Mouse (Mus musculus) cortical plate, adult 2 months (tissue): ENCODE data around the gene Rab17. TPM values are rescaled to one million over a fixed set of nuclear protein-coding genes. Genes with fewer than 3 reads are reported as not detected.

Experiments used
- H3K27ac ChIP-seq: fragments of 200-500 bp; 2 replicates; pipeline ENCODE4 v1.5.1; 2012; ENCODE audit warnings: low read length, control low read depth, inconsistent platforms; ENCODE audit not compliant: insufficient read depth
- H3K4me1 ChIP-seq: fragments of 200-500 bp; 2 replicates; pipeline ENCODE4 v1.6.1; 2011; ENCODE audit warnings: low read length; ENCODE audit not compliant: control insufficient read depth, insufficient read depth
- H3K4me3 ChIP-seq: fragments of 200-500 bp; 2 replicates; pipeline ENCODE4 v1.5.1; 2011; ENCODE audit warnings: mild to moderate bottlenecking, low read length, control low read depth; ENCODE audit not compliant: insufficient read depth
- CTCF ChIP-seq: fragments of 200-500 bp; IDR thresholded peaks from 2 replicates; pipeline ENCODE4 v1.5.1; 2011; ENCODE audit warnings: mild to moderate bottlenecking, control low read depth, low read length; ENCODE audit not compliant: insufficient read depth; ENCODE audit errors: extremely low read depth
- POLR2A ChIP-seq: fragments of 200-500 bp; IDR thresholded peaks from 2 replicates; pipeline ENCODE4 v1.6.1; 2011; ENCODE audit warnings: mild to moderate bottlenecking, low read length, control low read depth; ENCODE audit not compliant: insufficient read depth; ENCODE audit errors: extremely low read depth
- polyA plus RNA-seq: library from polyadenylated mRNA; depleted of rRNA; stranded (reverse); fragments of >200 nt; gene quantifications from 2 replicates; pipeline ENCODE4 v1.2.3, GENCODE M21; 2012

Gene Rab17
- polyA plus RNA-seq, 1 experiment = 0.06 TPM

- no peak for TF ChIP-seq POLR2A
- no peak for TF ChIP-seq CTCF
- H3K4me3 ChIP-seq = no peak overlapping the region; the same call in 1 of the 2 replicates
Measured at GRCm38 (mm10) chr1:90997641-90998040, 28.2 kb upstream of the Rab17 start.

GRCm38 (mm10) chr1:90997136-90997535, 27.7 kb upstream of the Rab17 start:
- Histone ChIP-seq H3K27ac (no peak overlapping the region), H3K4me3 (no peak overlapping the region; the same call in 1 of the 2 replicates), H3K4me1 (peaks cover 2% of the 10 kb centered on the region; the same call in 1 of the 2 replicates)
- no peak for TF ChIP-seq CTCF

More at GRCm38 (mm10) chr1:90997641-90998040, 28.2 kb upstream of the Rab17 start:
- Histone ChIP-seq H3K4me1 (peaks cover 3% of the 10 kb centered on the region), H3K27ac (no peak overlapping the region)

GRCm38 (mm10) chr1:90995916-90996315, 26.5 kb upstream of the Rab17 start:
- Histone ChIP-seq H3K27ac (no peak overlapping the region), H3K4me1 (peaks cover 2% of the 10 kb centered on the region; the same call in 1 of the 2 replicates), H3K4me3 (no peak overlapping the region)
- TF ChIP-seq CTCF (no peak), POLR2A (no peak)

GRCm38 (mm10) chr1:90981346-90981745, 11.9 kb upstream of the Rab17 start:
- Histone ChIP-seq H3K4me3 (no peak overlapping the region), H3K27ac (no peak overlapping the region), H3K4me1 (peaks cover 2% of the 10 kb centered on the region; the same call in 1 of the 2 replicates)
- TF ChIP-seq POLR2A (no peak), CTCF (no peak)

GRCm38 (mm10) chr1:90980638-90981330, 11.3 kb upstream of the Rab17 start:
- Histone ChIP-seq H3K4me1 (peaks cover 2% of the 10 kb centered on the region; the same call in 1 of the 2 replicates), H3K4me3 (no peak overlapping the region), H3K27ac (peak overlapping the region; percentile 55; the same call in 1 of the 2 replicates)
- TF ChIP-seq CTCF (no peak), POLR2A (no peak)

GRCm38 (mm10) chr1:90975960-90976359, 6.5 kb upstream of the Rab17 start:
- no peak overlapping the region for H3K27ac ChIP-seq
- peaks cover 10% of the 10 kb centered on the region for H3K4me1 ChIP-seq
- TF ChIP-seq CTCF = no peak
- no peak for TF ChIP-seq POLR2A
- H3K4me3 ChIP-seq = no peak overlapping the region

GRCm38 (mm10) chr1:90974906-90975649, 5.6 kb upstream of the Rab17 start:
- Histone ChIP-seq H3K27ac (no peak overlapping the region), H3K4me3 (no peak overlapping the region), H3K4me1 (peaks cover 8% of the 10 kb centered on the region)
- no peak for TF ChIP-seq CTCF
- TF ChIP-seq POLR2A = no peak

- peaks cover 10% of the 10 kb centered on the region for H3K4me1 ChIP-seq
- H3K4me3 ChIP-seq = no peak overlapping the region
- no peak overlapping the region for H3K27ac ChIP-seq
- TF ChIP-seq POLR2A (no peak), CTCF (no peak)
Measured at GRCm38 (mm10) chr1:90973574-90973911, 4.1 kb upstream of the Rab17 start.

GRCm38 (mm10) chr1:90972911-90973573, 3.6 kb upstream of the Rab17 start:
- peak; percentile 95 for TF ChIP-seq CTCF
- no peak for TF ChIP-seq POLR2A
- H3K4me3 ChIP-seq = no peak overlapping the region
- no peak overlapping the region for H3K27ac ChIP-seq
- peaks cover 13% of the 10 kb centered on the region for H3K4me1 ChIP-seq

GRCm38 (mm10) chr1:90969881-90970390, 475 bp upstream of the Rab17 start:
- Histone ChIP-seq H3K4me3 (no peak overlapping the region), H3K4me1 (peaks cover 8% of the 10 kb centered on the region), H3K27ac (no peak overlapping the region)
- TF ChIP-seq POLR2A (no peak), CTCF (no peak)
